Mouse (Mus musculus) myocyte (in vitro differentiated cells): ENCODE data around the gene Ftsj3.

ENCODE experiments used
- POLR2A ChIP-seq: IDR thresholded peaks from one replicate; pipeline ENCODE4 v1.6.1; 2011; ENCODE audit warnings: low read depth, mild to moderate bottlenecking, control low read depth, moderate library complexity; ENCODE audit not compliant: insufficient read length
- POLR2AphosphoS2 ChIP-seq: IDR thresholded peaks from one replicate; pipeline ENCODE4 v1.6.1; 2011; ENCODE audit warnings: low read depth, control low read depth; ENCODE audit not compliant: insufficient read length
- TCF12 ChIP-seq: IDR thresholded peaks from one replicate; pipeline ENCODE4 v1.6.1; 2011; ENCODE audit warnings: mild to moderate bottlenecking, control low read depth; ENCODE audit not compliant: poor library complexity, insufficient read depth, severe bottlenecking
- USF1 ChIP-seq: IDR thresholded peaks from one replicate; pipeline ENCODE4 v1.6.1; 2011; ENCODE audit warnings: low read depth, mild to moderate bottlenecking, control low read depth, moderate library complexity

- TF ChIP-seq USF1 = no peak
- no peak for TF ChIP-seq POLR2A
- TF ChIP-seq TCF12 = no peak
- TF ChIP-seq POLR2AphosphoS2 = no peak
Observed at GRCm38 (mm10) chr11:106289369-106289768, 33.5 kb upstream of the Ftsj3 start.
